Comparison of ENCODE assay signal across 9 mouse cellular contexts in genomic region chr1:180763307-180763706, GRCm38 (mm10). TPM values are rescaled to one million over a fixed set of nuclear protein-coding genes. Genes with fewer than 3 reads are reported as not detected.
DNase-seq lines count a peak whose midpoint lies in the region; ATAC-seq and TF ChIP-seq lines count a peak whose summit lies in the region.
"Had no signal": no experiment of that assay in that cellular context is flagged by ENCODE, and none has a peak within 500 bp of the region (broad histone marks: within the 10 kb centered on the region; RNA-seq: fewer than 3 reads in every experiment).

No protein-coding gene starts in this region.

- no peak overlapping the region for H3K27ac ChIP-seq in heart, embryonic 11.5 days (ENCODE audit: low read depth, low read length)
- H3K27ac ChIP-seq in bone marrow, adult 2 months (ENCODE audit: control insufficient read depth, insufficient read depth, low read depth, low read length, poor library complexity), result peak overlapping the region; percentile 87
- no peak overlapping the region for H3K27ac ChIP-seq in forebrain, postnatal 0 days (ENCODE audit: low read depth, low read length)
- peak overlapping the region; percentile 35; the same call in 1 of the 2 replicates for H3K27ac ChIP-seq in midbrain, embryonic 12.5 days (replicated peaks)

- DNase-seq in heart, adult 8-10 months (ENCODE audit: low spot score), result no peak
- DNase-seq in forebrain, postnatal 0 days, result no peak
- DNase-seq in spleen, postnatal 4 days (ENCODE audit: low spot score in 2 of 2), result no peak
- no peak for DNase-seq in kidney, postnatal 25 days

- H3K27me3 ChIP-seq in heart, embryonic 11.5 days (ENCODE audit: control insufficient read depth, insufficient read depth, low read length), result peaks cover 16% of the 10 kb centered on the region
- H3K27me3 ChIP-seq in forebrain, postnatal 0 days (ENCODE audit: insufficient read depth, low read length), result peaks cover 4% of the 10 kb centered on the region; the same call in 1 of the 2 replicates
- H3K27me3 ChIP-seq in midbrain, embryonic 12.5 days, result no peaks in the 10 kb centered on the region

- H3K9ac ChIP-seq in heart, embryonic 11.5 days (ENCODE audit: low read depth, low read length), result peak overlapping the region; percentile 61
- H3K9ac ChIP-seq in forebrain, postnatal 0 days, result peak overlapping the region; percentile 45; the same call in 1 of the 2 replicates
- peak overlapping the region; percentile 25; the same call in 1 of the 2 replicates for H3K9ac ChIP-seq in midbrain, embryonic 12.5 days (replicated peaks)

- TF ChIP-seq CTCF in bone marrow, adult 2 months (IDR thresholded peaks at IDR 0.05; ENCODE audit: control insufficient read depth, insufficient read depth, low read length), result no peak
- TF ChIP-seq CTCF in forebrain, postnatal 0 days (IDR thresholded peaks at IDR 0.05; ENCODE audit: low read depth), result no peak

- no peaks in the 10 kb centered on the region for H3K36me3 ChIP-seq in heart, embryonic 11.5 days (ENCODE audit: control insufficient read depth, insufficient read depth, low read length)
- H3K36me3 ChIP-seq in forebrain, postnatal 0 days (ENCODE audit: insufficient read depth), result no peaks in the 10 kb centered on the region
- no peaks in the 10 kb centered on the region for H3K36me3 ChIP-seq in midbrain, embryonic 12.5 days

- no peak for TF ChIP-seq POLR2A in bone marrow, adult 2 months (IDR thresholded peaks at IDR 0.05; ENCODE audit: borderline replicate concordance, control insufficient read depth, low read depth, low read length)

- H3K4me1 ChIP-seq in heart, embryonic 11.5 days (ENCODE audit: control insufficient read depth, insufficient read depth, low read length), result peaks cover 5% of the 10 kb centered on the region; the same call in 1 of the 2 replicates
- peaks cover 3% of the 10 kb centered on the region; the same call in 1 of the 2 replicates for H3K4me1 ChIP-seq in bone marrow, adult 2 months (ENCODE audit: control insufficient read depth, insufficient read depth, low read length)
- 0 out of 2 replicates have a peak, but pooled peaks cover 3% of the 10 kb centered on the region for H3K4me1 ChIP-seq in forebrain, postnatal 0 days (ENCODE audit: insufficient read depth)
- peaks cover 16% of the 10 kb centered on the region for H3K4me1 ChIP-seq in midbrain, embryonic 12.5 days

- H3K9me3 ChIP-seq in heart, embryonic 11.5 days (replicated peaks; ENCODE audit: control insufficient read depth, low read length), result no peaks in the 10 kb centered on the region
- no peaks in the 10 kb centered on the region for H3K9me3 ChIP-seq in forebrain, postnatal 0 days (ENCODE audit: low read length)
- no peaks in the 10 kb centered on the region for H3K9me3 ChIP-seq in midbrain, embryonic 12.5 days

- WGBS in heart, embryonic 11.5 days (ENCODE audit: insufficient replicate concordance), result 5% methylated on average over 14 of the region's 14 CpGs
- WGBS in bone marrow, adult 2 months, result 24% methylated on average over 14 of the region's 14 CpGs
- WGBS in forebrain, postnatal 0 days, result 18% methylated on average over 14 of the region's 14 CpGs
- 14% methylated on average over 14 of the region's 14 CpGs for WGBS in midbrain, embryonic 12.5 days

- peak overlapping the region; percentile 82 for H3K4me2 ChIP-seq in heart, embryonic 11.5 days
- H3K4me2 ChIP-seq in forebrain, postnatal 0 days (ENCODE audit: low read depth), result peak overlapping the region; percentile 75
- peak overlapping the region; percentile 63 for H3K4me2 ChIP-seq in midbrain, embryonic 12.5 days (replicated peaks)

- peak overlapping the region; percentile 39 for H3K4me3 ChIP-seq in heart, embryonic 11.5 days (ENCODE audit: low read depth, low read length)
- H3K4me3 ChIP-seq in bone marrow, adult 2 months (replicated peaks; ENCODE audit: control insufficient read depth, low read depth, low read length), result peak overlapping the region; percentile 34
- peak overlapping the region; percentile 41 for H3K4me3 ChIP-seq in forebrain, postnatal 0 days (ENCODE audit: low read depth, low read length)
- H3K4me3 ChIP-seq in midbrain, embryonic 12.5 days, result peak overlapping the region; percentile 35
- H3K4me3 ChIP-seq: erythroblast, embryonic 14.5 days had no signal

- no peak for ATAC-seq in heart, embryonic 11.5 days (replicated peaks; ENCODE audit: insufficient number of reproducible peaks, low FRiP score, low TSS enrichment)
- peak; percentile 7; the same call in 1 of the 2 replicates for ATAC-seq in forebrain, postnatal 0 days
- peak; percentile 36 for ATAC-seq in midbrain, embryonic 12.5 days (ENCODE audit: low FRiP score, low read depth)
- no peak for ATAC-seq in activated CD4-positive, CD25-positive, alpha-beta regulatory T cell, adult 4 months

RNA-seq across cellular contexts. Expression of gene Acbd3, which starts 37.5 kb away (rescaled TPM):
- polyA plus RNA-seq in heart, embryonic 11.5 days (2014; fragmentation: Nextera tagmentation; extraction: Ambion mirVana), result 23.0 and 23.7 TPM in 2 replicates
- 10 to 100 TPM; 19.4 to 24.6 (median 22.0) TPM for total RNA-seq in heart, adult 8-10 months (2022)
- 11.7 and 16.1 TPM in 2 replicates for polyA plus RNA-seq in bone marrow, adult 2 months (2011; ENCODE audit: insufficient read depth, insufficient read length, low replicate concordance, missing spikeins)
- total RNA-seq in forebrain, postnatal 0 days (2014; rRNA removed), result 27.9 and 37.6 TPM in 2 replicates
- 10.6 and 16.1 TPM in 2 replicates for polyA plus RNA-seq in forebrain, postnatal 0 days (2015; fragmentation: Nextera tagmentation; extraction: Ambion mirVana)
- 27.4 and 29.3 TPM in 2 replicates for polyA plus RNA-seq in midbrain, embryonic 12.5 days (2016; fragmentation: Nextera tagmentation; extraction: Ambion mirVana)
- polyA plus RNA-seq in activated CD4-positive, CD25-positive, alpha-beta regulatory T cell, adult 4 months (2017; shearing (Covaris generic)), result 10 to 100 TPM; 11.5 to 11.9 TPM

RNA-seq across cellular contexts. Expression of gene H3f3a, which starts 50.4 kb away (rescaled TPM):
- 1,894 and 1,931 TPM in 2 replicates for polyA plus RNA-seq in heart, embryonic 11.5 days (2014; fragmentation: Nextera tagmentation; extraction: Ambion mirVana)
- total RNA-seq in heart, adult 8-10 months (2022), result 100 to 1,000 TPM; 363 to 431 (median 376) TPM
- 682 and 801 TPM in 2 replicates for polyA plus RNA-seq in bone marrow, adult 2 months (2011; ENCODE audit: insufficient read depth, insufficient read length, low replicate concordance, missing spikeins)
- total RNA-seq in forebrain, postnatal 0 days (2014; rRNA removed), result 3,418 and 3,587 TPM in 2 replicates
- 2,464 and 2,886 TPM in 2 replicates for polyA plus RNA-seq in forebrain, postnatal 0 days (2015; fragmentation: Nextera tagmentation; extraction: Ambion mirVana)
- polyA plus RNA-seq in midbrain, embryonic 12.5 days (2016; fragmentation: Nextera tagmentation; extraction: Ambion mirVana), result 3,369 and 3,552 TPM in 2 replicates
- 100 to 1,000 TPM; 737 to 878 TPM for polyA plus RNA-seq in activated CD4-positive, CD25-positive, alpha-beta regulatory T cell, adult 4 months (2017; shearing (Covaris generic))

Comparison
In these comparisons a context has a peak if more than half of its experiments do, and no peak if none do; other contexts are left out.
1. ATAC-seq: peak in forebrain, postnatal 0 days (single experiment) and midbrain, embryonic 12.5 days (single experiment); none in heart, embryonic 11.5 days (single experiment) and activated CD4-positive, CD25-positive, alpha-beta regulatory T cell, adult 4 months (single experiment).
2. H3K27ac ChIP-seq: peak in bone marrow, adult 2 months (single experiment) and midbrain, embryonic 12.5 days (single experiment); none in heart, embryonic 11.5 days (single experiment) and forebrain, postnatal 0 days (single experiment).
3. Peak in every context shown above with its lines, with median percentiles within 50 percentile points of each other: H3K4me2 ChIP-seq, H3K4me3 ChIP-seq and H3K9ac ChIP-seq.